Mouse (Mus musculus) small intestine, adult 2 months (tissue): Measurements from ENCODE around the gene Cacna2d1.

Experiments
- CTCF ChIP-seq: fragments of 200-500 bp; IDR thresholded peaks from 2 replicates; pipeline ENCODE4 v1.5.1; 2012; ENCODE audit warnings: low read depth, mild to moderate bottlenecking, control low read depth, inconsistent platforms, low read length, moderate library complexity, mixed read lengths; ENCODE audit not compliant: insufficient replicate concordance, insufficient read length; ENCODE audit errors: extremely low read depth
- POLR2A ChIP-seq: fragments of 200-500 bp; IDR thresholded peaks from 2 replicates; pipeline ENCODE4 v1.6.1; 2012; ENCODE audit warnings: low read depth, mild to moderate bottlenecking, control low read depth, inconsistent platforms, low read length, moderate library complexity

DNA sequence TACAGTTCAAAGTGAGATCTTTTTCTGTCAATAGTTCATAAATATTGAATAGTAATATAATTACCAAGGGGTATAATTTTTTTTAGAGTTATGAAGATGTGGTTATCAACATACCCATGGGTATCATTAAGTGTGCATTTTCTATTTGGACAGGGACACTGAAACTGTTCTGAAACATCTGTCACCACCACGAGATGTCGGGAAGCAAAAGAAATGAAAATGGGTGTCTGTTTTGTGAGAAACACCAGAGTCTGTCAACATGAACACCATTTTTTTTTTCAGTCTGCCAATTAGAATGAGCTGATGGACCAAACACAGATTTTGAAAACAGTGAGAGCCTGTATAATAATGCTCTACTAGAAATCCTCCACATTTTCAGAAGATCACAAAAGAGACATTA, 153.5 kb downstream of the Cacna2d1 start:
- TF ChIP-seq CTCF, result no peak
- no peak for TF ChIP-seq POLR2A
